Mouse (Mus musculus) heart, embryonic 12.5 days (tissue): ENCODE measurements at regions not wholly inside any gene's neighbourhood (a gene's known extent, or its start where the extent isn't known, plus 50 kb on each side); places are given as distances from the start of the nearest gene placed in this dataset.

Source experiments
- ATAC-seq: fragments of 200-750 bp; cut with Nextera tagmentation; 2 replicates; pipeline ENCODE4 v1.8.0; 2017; ENCODE audit warnings: moderate TSS enrichment, moderate library complexity; ENCODE audit not compliant: insufficient number of reproducible peaks, low FRiP score
- H3K27ac ChIP-seq: fragments of 300-500 bp; sonication (generic); 2 replicates; pipeline ENCODE4 v1.5.1; 2016; ENCODE audit warnings: mild to moderate bottlenecking, moderate library complexity; ENCODE audit not compliant: poor library complexity, severe bottlenecking
- H3K27me3 ChIP-seq: fragments of 300-500 bp; sonication (generic); replicated peaks from 2 replicates; pipeline ENCODE4 v1.6.1; 2016; ENCODE audit warnings: mild to moderate bottlenecking, moderate library complexity
- H3K36me3 ChIP-seq: fragments of 300-500 bp; sonication (generic); 2 replicates; pipeline ENCODE4 v1.6.1; 2016; ENCODE audit warnings: mild to moderate bottlenecking, moderate library complexity
- H3K4me1 ChIP-seq: fragments of 300-500 bp; sonication (generic); replicated peaks from 2 replicates; pipeline ENCODE4 v1.6.1; 2016; ENCODE audit warnings: mild to moderate bottlenecking
- H3K4me2 ChIP-seq: fragments of 300-500 bp; sonication (generic); 2 replicates; pipeline ENCODE4 v1.6.1; 2016; ENCODE audit warnings: mild to moderate bottlenecking, moderate library complexity
- H3K4me3 ChIP-seq: fragments of 300-500 bp; sonication (generic); 2 replicates; pipeline ENCODE4 v1.5.1; 2016; ENCODE audit warnings: mild to moderate bottlenecking
- H3K9ac ChIP-seq: fragments of 300-500 bp; sonication (generic); 2 replicates; pipeline ENCODE4 v1.6.1; 2016; ENCODE audit warnings: mild to moderate bottlenecking, moderate library complexity
- H3K9me3 ChIP-seq: fragments of 300-500 bp; sonication (generic); replicated peaks from 2 replicates; pipeline ENCODE4 v1.6.1; 2016; ENCODE audit warnings: mild to moderate bottlenecking, moderate library complexity
- WGBS: fragments of 180-500 bp; shearing (Covaris S2); methylation state at CpG from one replicate; pipeline ENCODE4 v1.1.7; 2016; 5-methylcytosine and 5-hydroxymethylcytosine counted together

GRCm38 (mm10) chr5:51801486-51801885 is 234.0 kb upstream of the Ppargc1a start:
- WGBS, result 50% methylated on average over 8 of the region's 8 CpGs
- no peak overlapping the region for H3K4me2 ChIP-seq
- H3K4me1 ChIP-seq, result peaks cover 10% of the 10 kb centered on the region
- H3K9me3 ChIP-seq, result no peaks in the 10 kb centered on the region
- no peak overlapping the region for H3K9ac ChIP-seq
- no peak for ATAC-seq
- H3K27ac ChIP-seq, result no peak overlapping the region
- H3K27me3 ChIP-seq, result no peaks in the 10 kb centered on the region
- no peaks in the 10 kb centered on the region for H3K36me3 ChIP-seq
- no peak overlapping the region for H3K4me3 ChIP-seq

- Histone ChIP-seq H3K36me3 (no peaks in the 10 kb centered on the region), H3K4me1 (peaks cover 10% of the 10 kb centered on the region), H3K9me3 (no peaks in the 10 kb centered on the region), H3K9ac (no peak overlapping the region), H3K4me3 (no peak overlapping the region), H3K27me3 (no peaks in the 10 kb centered on the region), H3K27ac (no peak overlapping the region), H3K4me2 (no peak overlapping the region)
- WGBS, result 80% methylated on average over 6 of the region's 6 CpGs
- ATAC-seq, result no peak
Observed at GRCm38 (mm10) chr5:51799371-51800035, 232.0 kb upstream of the Ppargc1a start.

GRCm38 (mm10) chr5:51794097-51794496 is 226.6 kb upstream of the Ppargc1a start:
- Histone ChIP-seq H3K9me3 (no peaks in the 10 kb centered on the region), H3K4me1 (0 out of 2 replicates have a peak, but pooled peaks cover 6% of the 10 kb centered on the region), H3K27me3 (no peaks in the 10 kb centered on the region), H3K4me2 (no peak overlapping the region), H3K4me3 (no peak overlapping the region), H3K36me3 (no peaks in the 10 kb centered on the region), H3K27ac (no peak overlapping the region), H3K9ac (no peak overlapping the region)
- WGBS, result 38% methylated on average over 6 of the region's 6 CpGs
- no peak for ATAC-seq

GRCm38 (mm10) chr5:51792950-51793349 is 225.4 kb upstream of the Ppargc1a start:
- 0 out of 2 replicates have a peak, but pooled peaks cover 6% of the 10 kb centered on the region for H3K4me1 ChIP-seq
- no peak overlapping the region for H3K4me3 ChIP-seq
- H3K9me3 ChIP-seq, result no peaks in the 10 kb centered on the region
- H3K27me3 ChIP-seq, result no peaks in the 10 kb centered on the region
- H3K36me3 ChIP-seq, result no peaks in the 10 kb centered on the region
- ATAC-seq, result no peak
- no peak overlapping the region for H3K4me2 ChIP-seq
- H3K9ac ChIP-seq, result no peak overlapping the region
- 75% methylated on average over 2 of the region's 2 CpGs for WGBS
- H3K27ac ChIP-seq, result no peak overlapping the region

GRCm38 (mm10) chr5:51788768-51789167 is 221.2 kb upstream of the Ppargc1a start:
- H3K4me3 ChIP-seq, result no peak overlapping the region
- H3K9ac ChIP-seq, result no peak overlapping the region
- WGBS, result 81% methylated on average over 6 of the region's 6 CpGs
- H3K27ac ChIP-seq, result no peak overlapping the region
- H3K4me2 ChIP-seq, result no peak overlapping the region
- H3K27me3 ChIP-seq, result no peaks in the 10 kb centered on the region
- 0 out of 2 replicates have a peak, but pooled peaks cover 3% of the 10 kb centered on the region for H3K4me1 ChIP-seq
- no peak for ATAC-seq
- H3K9me3 ChIP-seq, result no peaks in the 10 kb centered on the region
- H3K36me3 ChIP-seq, result no peaks in the 10 kb centered on the region

GRCm38 (mm10) chr5:51783523-51783922 is 216.0 kb upstream of the Ppargc1a start:
- H3K36me3 ChIP-seq, result no peaks in the 10 kb centered on the region
- no peaks in the 10 kb centered on the region for H3K9me3 ChIP-seq
- no peak overlapping the region for H3K9ac ChIP-seq
- peaks cover 5% of the 10 kb centered on the region; the same call in 1 of the 2 replicates for H3K4me1 ChIP-seq
- no peak overlapping the region for H3K4me3 ChIP-seq
- H3K4me2 ChIP-seq, result no peak overlapping the region
- no peaks in the 10 kb centered on the region for H3K27me3 ChIP-seq
- ATAC-seq, result no peak
- WGBS, result 81% methylated on average over 5 of the region's 5 CpGs
- no peak overlapping the region for H3K27ac ChIP-seq

GRCm38 (mm10) chr5:51783099-51783498 is 215.6 kb upstream of the Ppargc1a start:
- no peak overlapping the region for H3K27ac ChIP-seq
- H3K36me3 ChIP-seq, result no peaks in the 10 kb centered on the region
- no peak overlapping the region for H3K9ac ChIP-seq
- no peaks in the 10 kb centered on the region for H3K9me3 ChIP-seq
- 82% methylated on average over 9 of the region's 9 CpGs for WGBS
- no peaks in the 10 kb centered on the region for H3K27me3 ChIP-seq
- no peak for ATAC-seq
- no peak overlapping the region for H3K4me3 ChIP-seq
- no peak overlapping the region for H3K4me2 ChIP-seq
- H3K4me1 ChIP-seq, result peaks cover 5% of the 10 kb centered on the region; the same call in 1 of the 2 replicates

GRCm38 (mm10) chr5:51775502-51776145 is 208.1 kb upstream of the Ppargc1a start:
- Histone ChIP-seq H3K27ac (no peak overlapping the region), H3K27me3 (no peaks in the 10 kb centered on the region), H3K9me3 (no peaks in the 10 kb centered on the region; the same call in 1 of the 2 replicates), H3K4me1 (no peaks in the 10 kb centered on the region), H3K4me2 (no peak overlapping the region), H3K36me3 (no peaks in the 10 kb centered on the region), H3K9ac (no peak overlapping the region), H3K4me3 (no peak overlapping the region)
- 86% methylated on average over 9 of the region's 9 CpGs for WGBS
- ATAC-seq, result no peak

- ATAC-seq, result no peak
- Histone ChIP-seq H3K4me1 (no peaks in the 10 kb centered on the region), H3K9me3 (no peaks in the 10 kb centered on the region; the same call in 1 of the 2 replicates), H3K4me3 (no peak overlapping the region), H3K27me3 (no peaks in the 10 kb centered on the region), H3K36me3 (no peaks in the 10 kb centered on the region), H3K9ac (no peak overlapping the region), H3K27ac (no peak overlapping the region), H3K4me2 (no peak overlapping the region)
- WGBS, result 64% methylated on average over 2 of the region's 2 CpGs
Observed at GRCm38 (mm10) chr5:51771655-51772054, 204.1 kb upstream of the Ppargc1a start.

- WGBS, result 75% methylated on average over 3 of the region's 3 CpGs
- Histone ChIP-seq H3K27me3 (no peaks in the 10 kb centered on the region), H3K27ac (no peak overlapping the region), H3K9ac (no peak overlapping the region), H3K4me2 (no peak overlapping the region), H3K4me3 (no peak overlapping the region), H3K36me3 (no peaks in the 10 kb centered on the region), H3K9me3 (no peaks in the 10 kb centered on the region), H3K4me1 (peaks cover 6% of the 10 kb centered on the region; the same call in 1 of the 2 replicates)
- ATAC-seq, result no peak
Observed at GRCm38 (mm10) chr5:51766111-51766510, 198.6 kb upstream of the Ppargc1a start.

GRCm38 (mm10) chr5:51764416-51764815 is 196.9 kb upstream of the Ppargc1a start:
- Histone ChIP-seq H3K36me3 (no peaks in the 10 kb centered on the region), H3K27ac (no peak overlapping the region), H3K4me3 (no peak overlapping the region), H3K4me1 (peaks cover 6% of the 10 kb centered on the region; the same call in 1 of the 2 replicates), H3K9ac (no peak overlapping the region), H3K27me3 (no peaks in the 10 kb centered on the region), H3K4me2 (no peak overlapping the region), H3K9me3 (no peaks in the 10 kb centered on the region)
- no peak for ATAC-seq
- WGBS, result 81% methylated on average over 7 of the region's 7 CpGs
